Mouse (Mus musculus) limb, embryonic 15.5 days (tissue): ENCODE results near the gene Mettl8. TPM values are rescaled to one million over a fixed set of nuclear protein-coding genes. Genes with fewer than 3 reads are reported as not detected.

Experiments used
- ATAC-seq: fragments of 200-750 bp; cut with Nextera tagmentation; 2 replicates; pipeline ENCODE4 v1.8.0; 2017; ENCODE audit warnings: low read depth, moderate TSS enrichment; ENCODE audit not compliant: insufficient number of reproducible peaks, low FRiP score, low TSS enrichment
- H3K27ac ChIP-seq: fragments of 300-500 bp; sonication (generic); 2 replicates; pipeline ENCODE4 v1.5.1; 2015; ENCODE audit warnings: moderate library complexity, mild to moderate bottlenecking, inconsistent platforms
- H3K27me3 ChIP-seq: fragments of 300-500 bp; sonication (generic); 2 replicates; pipeline ENCODE4 v1.6.1; 2015; ENCODE audit warnings: inconsistent platforms
- H3K36me3 ChIP-seq: fragments of 300-500 bp; sonication (generic); 2 replicates; pipeline ENCODE4 v1.6.1; 2015; ENCODE audit warnings: inconsistent platforms
- H3K4me1 ChIP-seq: fragments of 300-500 bp; sonication (generic); 2 replicates; pipeline ENCODE4 v1.6.1; 2015; ENCODE audit warnings: inconsistent platforms
- H3K4me2 ChIP-seq: fragments of 300-500 bp; sonication (generic); 2 replicates; pipeline ENCODE4 v1.6.1; 2015; ENCODE audit warnings: mild to moderate bottlenecking, inconsistent platforms
- H3K4me3 ChIP-seq: fragments of 300-500 bp; sonication (generic); 2 replicates; pipeline ENCODE4 v1.5.1; 2015; ENCODE audit warnings: mild to moderate bottlenecking, inconsistent platforms
- H3K9ac ChIP-seq: fragments of 300-500 bp; sonication (generic); 2 replicates; pipeline ENCODE4 v1.6.1; 2015; ENCODE audit warnings: inconsistent platforms
- H3K9me3 ChIP-seq: fragments of 300-500 bp; sonication (generic); 2 replicates; pipeline ENCODE4 v1.6.1; 2016; ENCODE audit warnings: inconsistent platforms
- WGBS: fragments of 180-500 bp; shearing (Covaris S2); methylation state at CpG from one replicate; pipeline ENCODE4 v1.1.7; 2015; 5-methylcytosine and 5-hydroxymethylcytosine counted together
- polyA plus RNA-seq: library from polyadenylated mRNA; unstranded; fragments of >200 nt; fragmentation: Nextera tagmentation; extraction: Ambion mirVana; gene quantifications from 2 replicates; pipeline ENCODE4 v1.2.1, GENCODE M21; 2015

The Mettl8 gene
- polyA plus RNA-seq, 1 experiment from 2014 or later = 13.1 TPM

GRCm38 (mm10) chr2:71071601-71072000 lies 16.2 kb upstream of the Mettl8 start:
- Histone ChIP-seq H3K27me3 (no peaks in the 10 kb centered on the region), H3K27ac (no peak overlapping the region), H3K36me3 (no peaks in the 10 kb centered on the region), H3K4me2 (no peak overlapping the region), H3K4me3 (no peak overlapping the region), H3K4me1 (no peaks in the 10 kb centered on the region), H3K9ac (no peak overlapping the region), H3K9me3 (no peaks in the 10 kb centered on the region)
- ATAC-seq = no peak
- WGBS = 99% methylated on average over 4 of the region's 4 CpGs

- H3K27me3 ChIP-seq = no peaks in the 10 kb centered on the region
- H3K4me3 ChIP-seq = peak overlapping the region; percentile 88
- H3K27ac ChIP-seq = peak overlapping the region; percentile 96
- WGBS = 7% methylated on average over 21 of the region's 21 CpGs
- H3K36me3 ChIP-seq = peaks cover 13% of the 10 kb centered on the region
- H3K4me1 ChIP-seq = no peaks in the 10 kb centered on the region
- H3K9ac ChIP-seq = peak overlapping the region; percentile 90
- no peak for ATAC-seq
- H3K9me3 ChIP-seq = no peaks in the 10 kb centered on the region
- H3K4me2 ChIP-seq = peak overlapping the region; percentile 62
Observed at GRCm38 (mm10) chr2:71056115-71056835, 892 bp upstream of the Mettl8 start.

GRCm38 (mm10) chr2:71054716-71055115 lies 667 bp downstream of the Mettl8 start:
- Histone ChIP-seq H3K36me3 (peaks cover 11% of the 10 kb centered on the region), H3K4me1 (no peaks in the 10 kb centered on the region), H3K27me3 (no peaks in the 10 kb centered on the region), H3K27ac (no peak overlapping the region), H3K9ac (peak overlapping the region; percentile 83), H3K9me3 (no peaks in the 10 kb centered on the region), H3K4me3 (peak overlapping the region; percentile 88), H3K4me2 (peak overlapping the region; percentile 62)
- WGBS = 28% methylated on average over 9 of the region's 9 CpGs
- no peak for ATAC-seq

GRCm38 (mm10) chr2:71050511-71050910 lies 4.9 kb downstream of the Mettl8 start:
- Histone ChIP-seq H3K4me3 (no peak overlapping the region), H3K9me3 (no peaks in the 10 kb centered on the region), H3K27me3 (no peaks in the 10 kb centered on the region), H3K4me1 (no peaks in the 10 kb centered on the region), H3K4me2 (no peak overlapping the region), H3K9ac (no peak overlapping the region), H3K36me3 (no peaks in the 10 kb centered on the region), H3K27ac (no peak overlapping the region)
- ATAC-seq = no peak
- WGBS = 80% methylated on average over 7 of the region's 7 CpGs

GRCm38 (mm10) chr2:71048896-71049295 lies 6.5 kb downstream of the Mettl8 start:
- Histone ChIP-seq H3K9me3 (no peaks in the 10 kb centered on the region), H3K36me3 (no peaks in the 10 kb centered on the region), H3K27ac (no peak overlapping the region), H3K4me3 (no peak overlapping the region), H3K4me1 (no peaks in the 10 kb centered on the region), H3K4me2 (no peak overlapping the region), H3K27me3 (no peaks in the 10 kb centered on the region), H3K9ac (no peak overlapping the region)
- ATAC-seq = no peak
- 76% methylated on average over 12 of the region's 12 CpGs for WGBS

GRCm38 (mm10) chr2:71046751-71047320 lies 8.5 kb downstream of the Mettl8 start:
- Histone ChIP-seq H3K27ac (no peak overlapping the region), H3K4me1 (no peaks in the 10 kb centered on the region), H3K9me3 (no peaks in the 10 kb centered on the region), H3K36me3 (no peaks in the 10 kb centered on the region), H3K27me3 (no peaks in the 10 kb centered on the region), H3K9ac (no peak overlapping the region), H3K4me2 (no peak overlapping the region), H3K4me3 (no peak overlapping the region)
- no peak for ATAC-seq
- 62% methylated on average over 6 of the region's 6 CpGs for WGBS

GRCm38 (mm10) chr2:71046151-71046550 lies 9.2 kb downstream of the Mettl8 start:
- H3K27me3 ChIP-seq = no peaks in the 10 kb centered on the region
- 63% methylated on average over 6 of the region's 6 CpGs for WGBS
- no peak overlapping the region for H3K4me2 ChIP-seq
- no peaks in the 10 kb centered on the region for H3K9me3 ChIP-seq
- no peaks in the 10 kb centered on the region for H3K4me1 ChIP-seq
- H3K36me3 ChIP-seq = no peaks in the 10 kb centered on the region
- ATAC-seq = no peak
- no peak overlapping the region for H3K27ac ChIP-seq
- no peak overlapping the region for H3K9ac ChIP-seq
- no peak overlapping the region for H3K4me3 ChIP-seq

GRCm38 (mm10) chr2:71039522-71040121 lies 15.8 kb downstream of the Mettl8 start:
- Histone ChIP-seq H3K9ac (no peak overlapping the region), H3K4me2 (no peak overlapping the region), H3K27me3 (no peaks in the 10 kb centered on the region), H3K4me3 (no peak overlapping the region), H3K27ac (no peak overlapping the region), H3K9me3 (no peaks in the 10 kb centered on the region), H3K36me3 (no peaks in the 10 kb centered on the region), H3K4me1 (peaks cover 9% of the 10 kb centered on the region)
- ATAC-seq = no peak
- 43% methylated on average over 11 of the region's 11 CpGs for WGBS

- no peak for ATAC-seq
- WGBS = 89% methylated on average over 6 of the region's 6 CpGs
- no peak overlapping the region for H3K9ac ChIP-seq
Observed at GRCm38 (mm10) chr2:71037447-71037846, 17.9 kb downstream of the Mettl8 start.

GRCm38 (mm10) chr2:71033987-71034386 lies 21.4 kb downstream of the Mettl8 start:
- ATAC-seq = no peak
- H3K9ac ChIP-seq = no peak overlapping the region
- 68% methylated on average over 8 of the region's 8 CpGs for whole genome bisulfite sequencing
- H3K4me1 ChIP-seq = peaks cover 11% of the 10 kb centered on the region; the same call in 1 of the 2 replicates
- no peak overlapping the region for H3K4me2 ChIP-seq
- no peaks in the 10 kb centered on the region for H3K9me3 ChIP-seq
- no peaks in the 10 kb centered on the region for H3K36me3 ChIP-seq
- H3K27me3 ChIP-seq = no peaks in the 10 kb centered on the region
- H3K4me3 ChIP-seq = no peak overlapping the region
- no peak overlapping the region for H3K27ac ChIP-seq

More at GRCm38 (mm10) chr2:71037447-71037846, 17.9 kb downstream of the Mettl8 start:
- Histone ChIP-seq H3K27ac (no peak overlapping the region), H3K4me3 (no peak overlapping the region), H3K27me3 (no peaks in the 10 kb centered on the region), H3K4me2 (no peak overlapping the region), H3K4me1 (peaks cover 13% of the 10 kb centered on the region), H3K9me3 (no peaks in the 10 kb centered on the region), H3K36me3 (no peaks in the 10 kb centered on the region)

GRCm38 (mm10) chr2:71033014-71033413 lies 22.4 kb downstream of the Mettl8 start:
- Histone ChIP-seq H3K27me3 (no peaks in the 10 kb centered on the region), H3K4me1 (peaks cover 11% of the 10 kb centered on the region; the same call in 1 of the 2 replicates), H3K27ac (no peak overlapping the region), H3K36me3 (no peaks in the 10 kb centered on the region), H3K4me3 (no peak overlapping the region), H3K9ac (no peak overlapping the region), H3K4me2 (no peak overlapping the region), H3K9me3 (no peaks in the 10 kb centered on the region)
- 74% methylated on average over 4 of the region's 4 CpGs for WGBS
- ATAC-seq = no peak
